Mouse (Mus musculus) spleen, embryonic (tissue): Measurements from ENCODE around the gene Crybb3.

ENCODE experiments used
- CTCF ChIA-PET: fragments of 350-600 bp; sonication (Branson Sonifier 250); formaldehyde crosslinking; loops from one replicate; lab custom pipeline; 2022; lab: Charles Lee

The Crybb3 gene

GRCm38 (mm10) chr5:113105035-113105434 lies 23.7 kb upstream of the Crybb3 start:
- CTCF ChIA-PET, result no interaction called here

GRCm38 (mm10) chr5:113102455-113102854 lies 21.1 kb upstream of the Crybb3 start:
- CTCF ChIA-PET, result interaction anchor here (0.6 kb wide), 1 partner anchor 184 kb away, joined by 16 read pairs; no protein-coding TSS in a partner anchor

- CTCF ChIA-PET, result no interaction called here
Measured at GRCm38 (mm10) chr5:113101457-113101856, 20.1 kb upstream of the Crybb3 start.

- CTCF ChIA-PET, result interaction anchor here (0.5 kb wide), 1 partner anchor 63 kb away, joined by 4 read pairs; no protein-coding TSS in a partner anchor
Measured at GRCm38 (mm10) chr5:113100422-113100821, 19.0 kb upstream of the Crybb3 start.

GRCm38 (mm10) chr5:113099546-113099945 lies 18.2 kb upstream of the Crybb3 start:
- CTCF ChIA-PET, result interaction anchor here (0.6 to 2.0 kb wide), 3 partner anchors 17 to 55 kb away, joined by 3 to 5 read pairs (median 3); no protein-coding TSS in a partner anchor

GRCm38 (mm10) chr5:113097551-113097950 lies 16.2 kb upstream of the Crybb3 start:
- CTCF ChIA-PET, result no interaction called here

- CTCF ChIA-PET, result no interaction called here
Measured at GRCm38 (mm10) chr5:113095456-113095855, 14.1 kb upstream of the Crybb3 start.

GRCm38 (mm10) chr5:113092406-113092805 lies 11.0 kb upstream of the Crybb3 start:
- CTCF ChIA-PET, result no interaction called here

- CTCF ChIA-PET, result no interaction called here
Measured at GRCm38 (mm10) chr5:113091162-113091561, 9.8 kb upstream of the Crybb3 start.

GRCm38 (mm10) chr5:113090750-113091149 lies 9.4 kb upstream of the Crybb3 start:
- CTCF ChIA-PET, result no interaction called here

GRCm38 (mm10) chr5:113090077-113090690 lies 8.8 kb upstream of the Crybb3 start:
- CTCF ChIA-PET, result no interaction called here

GRCm38 (mm10) chr5:113087465-113087864 lies 6.1 kb upstream of the Crybb3 start:
- CTCF ChIA-PET, result interaction anchor here (0.6 kb wide), 1 partner anchor 65 kb away, joined by 3 read pairs; no protein-coding TSS in a partner anchor

- CTCF ChIA-PET, result interaction anchor here (0.6 kb wide), 1 partner anchor 66 kb away, joined by 3 read pairs; no protein-coding TSS in a partner anchor
Measured at GRCm38 (mm10) chr5:113086990-113087389, 5.6 kb upstream of the Crybb3 start.

GRCm38 (mm10) chr5:113086439-113086838 lies 5.1 kb upstream of the Crybb3 start:
- CTCF ChIA-PET, result no interaction called here

GRCm38 (mm10) chr5:113085931-113086330 lies 4.5 kb upstream of the Crybb3 start:
- CTCF ChIA-PET, result no interaction called here

GRCm38 (mm10) chr5:113084309-113084708 lies 2.9 kb upstream of the Crybb3 start:
- CTCF ChIA-PET, result no interaction called here

GRCm38 (mm10) chr5:113082356-113083168 lies 1.2 kb upstream of the Crybb3 start:
- CTCF ChIA-PET, result no interaction called here

- CTCF ChIA-PET, result no interaction called here
Measured at GRCm38 (mm10) chr5:113081020-113081419, 364 bp downstream of the Crybb3 start.

GRCm38 (mm10) chr5:113079783-113080182 lies 1.6 kb downstream of the Crybb3 start:
- CTCF ChIA-PET, result no interaction called here

GRCm38 (mm10) chr5:113078686-113079085 lies 2.7 kb downstream of the Crybb3 start:
- CTCF ChIA-PET, result interaction anchor here (0.6 kb wide), 1 partner anchor 163 kb away, joined by 3 read pairs; no protein-coding TSS in a partner anchor

GRCm38 (mm10) chr5:113070017-113070416 lies 11.4 kb downstream of the Crybb3 start, which contains the start of gene Crybb2:
Gene Crybb2, minus strand, starts transcription at chr5:113070117.
- CTCF ChIA-PET, result no interaction called here

- CTCF ChIA-PET, result no interaction called here
Measured at GRCm38 (mm10) chr5:113054308-113054707, 27.1 kb downstream of the Crybb3 start.
